Mouse (Mus musculus): ENCODE measurements around the gene Syt13. TPM values are rescaled to one million over a fixed set of nuclear protein-coding genes. Genes with fewer than 3 reads are reported as not detected.
A peak's percentile ranks its signal among the peaks of the same experiment; 100 is the strongest.

Syt13 gene
- total RNA-seq, 2 experiments from 2014 or later, result 1.1 to 3.9 TPM

DNA sequence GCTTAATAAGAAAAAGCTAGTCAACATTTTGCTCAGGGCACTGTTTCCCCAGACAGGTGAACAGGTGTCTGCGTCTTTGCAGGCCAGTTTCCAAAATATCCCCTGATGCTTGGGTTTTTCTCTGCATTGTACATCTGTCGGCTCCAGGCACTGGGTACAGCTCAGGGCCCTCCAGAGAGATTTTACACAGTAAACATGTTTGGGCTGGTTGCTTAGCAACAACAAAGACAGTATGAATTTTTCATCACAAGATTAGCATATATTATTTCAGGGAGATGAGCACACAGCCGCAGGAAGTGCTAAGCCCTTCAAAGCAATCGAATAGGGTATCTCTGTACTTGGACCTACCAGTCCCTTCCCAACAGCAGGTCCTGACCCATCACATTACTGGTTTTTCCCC lies 5.8 kb downstream of the Syt13 start:
- DNase-seq (ENCODE audit: low spot score in 2 of 2), result no peak

GRCm38 (mm10) chr2:92924677-92925259 lies 9.9 kb downstream of the Syt13 start:
- DNase-seq (ENCODE audit: low spot score in 2 of 2), result no peak

GRCm38 (mm10) chr2:92929696-92930095 lies 14.8 kb downstream of the Syt13 start:
- DNase-seq (ENCODE audit: low spot score in 2 of 2), result no peak

- DNase-seq (ENCODE audit: low spot score in 2 of 2), result no peak
Observed at GRCm38 (mm10) chr2:92931061-92931460, 16.2 kb downstream of the Syt13 start.

DNA sequence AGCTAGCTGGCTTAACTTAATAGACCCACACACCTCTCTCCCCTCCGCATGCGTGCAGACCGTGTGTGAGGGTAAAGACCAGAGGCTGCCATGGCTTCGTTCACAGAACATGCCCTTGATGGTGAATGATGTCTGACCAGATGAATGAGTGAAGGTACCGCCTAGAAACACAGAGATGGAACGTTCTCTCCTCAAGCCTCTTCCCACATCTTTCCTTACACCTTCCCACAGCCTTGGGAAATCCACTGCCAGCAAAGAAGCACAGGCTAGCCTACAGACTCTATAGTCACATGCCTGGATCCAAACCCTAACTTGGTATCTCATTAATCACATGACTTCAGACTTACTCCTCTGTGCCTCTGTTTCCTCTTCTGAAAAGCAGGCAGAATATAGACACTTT lies 18.5 kb downstream of the Syt13 start:
- DNase-seq (ENCODE audit: low spot score in 2 of 2), result no peak

DNA sequence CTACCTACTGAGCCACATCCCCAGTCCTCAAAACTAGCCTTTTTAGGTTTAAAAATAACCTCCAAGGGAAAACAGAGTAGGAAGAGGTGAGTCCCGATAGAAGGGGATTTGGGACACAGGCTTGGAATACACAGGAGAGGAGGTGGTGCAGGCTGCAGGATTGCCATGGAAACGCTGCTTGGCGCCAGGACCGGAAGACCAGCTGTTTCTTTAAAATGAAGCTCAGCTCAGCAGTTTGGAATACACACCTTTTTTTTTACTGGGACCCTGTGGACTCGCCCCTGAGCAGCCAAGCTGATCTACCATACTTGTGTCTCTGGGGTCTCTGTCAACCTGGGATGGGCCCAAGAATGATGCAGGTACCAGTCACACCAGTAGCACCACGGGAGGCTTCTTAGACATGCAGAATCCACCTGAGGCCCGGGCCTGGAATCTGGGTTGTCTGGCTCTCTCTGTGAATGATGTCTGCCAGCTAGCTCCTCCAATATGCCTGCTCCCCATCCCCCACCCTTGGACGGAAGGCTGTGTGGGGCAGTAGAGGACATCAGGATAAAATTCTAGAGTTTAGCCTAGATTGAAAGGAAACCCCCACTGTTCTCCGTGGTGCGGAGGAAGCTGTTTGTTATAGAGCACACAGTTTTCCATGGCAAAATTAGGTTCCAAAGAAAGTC lies 19.5 kb downstream of the Syt13 start:
- DNase-seq (ENCODE audit: low spot score in 2 of 2), result no peak

GRCm38 (mm10) chr2:92935483-92935882 lies 20.6 kb downstream of the Syt13 start:
- no peak for DNase-seq (ENCODE audit: low spot score in 2 of 2)

DNA sequence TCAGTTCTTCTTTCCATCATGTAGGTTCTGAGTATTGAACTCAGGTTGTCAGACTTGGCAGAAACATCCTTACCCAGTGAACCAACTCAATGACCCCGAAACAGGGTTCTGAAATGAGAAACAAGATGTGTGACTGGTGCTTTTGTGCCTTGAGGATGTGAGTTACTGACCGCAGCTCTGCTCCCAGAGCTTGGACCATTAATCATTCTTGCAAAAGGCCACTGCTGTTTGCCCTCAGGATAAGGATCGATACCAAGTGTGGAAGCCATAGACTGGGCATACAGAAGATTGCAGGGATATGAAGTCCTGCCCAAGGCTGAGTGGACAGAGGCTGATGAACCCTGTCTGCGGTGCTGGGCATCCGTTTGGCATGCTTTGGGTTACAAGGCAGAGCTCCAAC lies 23.2 kb downstream of the Syt13 start:
- DNase-seq (ENCODE audit: low spot score in 2 of 2), result no peak

- no peak for DNase-seq (ENCODE audit: low spot score in 2 of 2)
Observed at GRCm38 (mm10) chr2:92938827-92939226, 23.9 kb downstream of the Syt13 start.

- no peak for DNase-seq (ENCODE audit: low spot score in 2 of 2)
Observed at GRCm38 (mm10) chr2:92940963-92941362, 26.1 kb downstream of the Syt13 start.

- no peak for DNase-seq (ENCODE audit: low spot score in 2 of 2)
Observed at GRCm38 (mm10) chr2:92941463-92941862, 26.6 kb downstream of the Syt13 start.

DNA sequence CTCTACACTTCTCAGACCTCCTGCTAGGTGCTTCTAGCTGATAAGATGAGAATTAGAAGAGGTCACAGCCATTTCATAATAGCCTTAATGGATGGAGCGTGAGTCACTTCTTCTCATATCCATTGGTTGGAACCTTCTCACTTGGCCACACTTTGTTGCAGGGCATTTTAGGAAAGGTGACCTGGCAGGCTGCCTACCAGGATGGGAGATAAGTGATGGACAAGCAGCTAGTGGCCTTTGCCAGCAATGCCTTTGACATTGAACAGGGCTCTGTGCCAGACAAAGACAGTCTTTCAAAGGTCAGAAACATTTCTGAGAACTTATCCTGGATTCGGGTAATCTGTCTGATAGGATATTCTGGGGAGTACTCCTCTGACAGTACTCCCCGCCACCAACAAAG lies 28.5 kb downstream of the Syt13 start:
- no peak for DNase-seq (ENCODE audit: low spot score in 2 of 2)

GRCm38 (mm10) chr2:92944356-92944755 lies 29.5 kb downstream of the Syt13 start:
- no peak for DNase-seq (ENCODE audit: low spot score in 2 of 2)

DNA sequence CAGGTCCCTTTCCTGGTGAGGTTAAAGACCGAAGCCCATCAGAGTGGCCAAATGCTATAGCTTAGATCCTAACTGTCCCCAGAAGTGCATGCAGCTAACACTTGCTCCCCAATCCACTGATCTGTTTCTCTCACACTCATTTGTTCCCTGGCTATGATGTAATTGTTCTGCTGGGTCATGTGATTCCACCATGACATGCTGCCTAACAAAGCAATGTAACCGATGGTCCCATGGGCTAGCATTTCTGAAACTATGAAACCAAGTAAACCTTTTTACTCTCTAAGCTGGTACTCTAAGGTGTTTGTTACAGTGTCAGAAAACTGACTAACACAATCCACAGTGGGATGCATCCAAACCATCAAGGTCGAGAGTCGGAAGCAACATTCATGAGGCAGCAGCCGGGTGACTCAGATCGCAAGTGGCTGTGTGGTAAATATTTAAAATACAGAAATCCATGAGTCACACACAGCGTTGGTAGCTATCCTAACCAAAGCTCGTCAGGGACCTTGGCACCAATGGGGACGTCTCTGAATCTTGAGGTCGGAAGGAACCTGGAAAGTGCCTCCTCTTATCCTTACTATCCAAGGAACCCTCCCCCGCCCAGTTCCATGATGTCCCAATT lies 30.3 kb downstream of the Syt13 start:
- DNase-seq (ENCODE audit: low spot score in 2 of 2), result no peak

GRCm38 (mm10) chr2:92945824-92946598 lies 31.1 kb downstream of the Syt13 start:
- DNase-seq (ENCODE audit: low spot score in 2 of 2), result no peak

GRCm38 (mm10) chr2:92947981-92948698 lies 33.2 kb downstream of the Syt13 start:
- no peak for DNase-seq (ENCODE audit: low spot score in 2 of 2)

GRCm38 (mm10) chr2:92948699-92949300 lies 33.9 kb downstream of the Syt13 start:
- DNase-seq (ENCODE audit: low spot score in 2 of 2), result no peak

- no peak for DNase-seq (ENCODE audit: low spot score in 2 of 2)
Observed at GRCm38 (mm10) chr2:92949518-92949917, 34.6 kb downstream of the Syt13 start.

DNA sequence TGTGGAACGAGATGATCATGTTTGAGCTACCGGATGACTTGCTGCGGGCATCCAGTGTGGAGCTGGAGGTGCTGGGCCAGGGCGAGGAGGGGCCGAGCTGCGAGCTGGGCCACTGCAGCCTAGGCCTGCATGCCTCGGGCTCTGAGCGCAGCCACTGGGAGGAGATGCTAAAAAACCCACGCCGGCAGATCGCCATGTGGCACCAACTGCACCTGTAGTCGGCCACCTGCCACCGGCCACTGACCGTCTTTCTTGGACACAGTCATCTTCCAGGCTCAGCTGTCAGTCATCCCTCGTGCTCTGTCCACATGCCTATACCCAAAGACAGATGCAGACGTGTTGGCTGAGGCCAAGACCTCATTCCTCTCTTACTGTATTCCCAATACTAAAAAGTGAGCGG lies 38.6 kb downstream of the Syt13 start:
- DNase-seq (ENCODE audit: low spot score in 2 of 2), result no peak

DNA sequence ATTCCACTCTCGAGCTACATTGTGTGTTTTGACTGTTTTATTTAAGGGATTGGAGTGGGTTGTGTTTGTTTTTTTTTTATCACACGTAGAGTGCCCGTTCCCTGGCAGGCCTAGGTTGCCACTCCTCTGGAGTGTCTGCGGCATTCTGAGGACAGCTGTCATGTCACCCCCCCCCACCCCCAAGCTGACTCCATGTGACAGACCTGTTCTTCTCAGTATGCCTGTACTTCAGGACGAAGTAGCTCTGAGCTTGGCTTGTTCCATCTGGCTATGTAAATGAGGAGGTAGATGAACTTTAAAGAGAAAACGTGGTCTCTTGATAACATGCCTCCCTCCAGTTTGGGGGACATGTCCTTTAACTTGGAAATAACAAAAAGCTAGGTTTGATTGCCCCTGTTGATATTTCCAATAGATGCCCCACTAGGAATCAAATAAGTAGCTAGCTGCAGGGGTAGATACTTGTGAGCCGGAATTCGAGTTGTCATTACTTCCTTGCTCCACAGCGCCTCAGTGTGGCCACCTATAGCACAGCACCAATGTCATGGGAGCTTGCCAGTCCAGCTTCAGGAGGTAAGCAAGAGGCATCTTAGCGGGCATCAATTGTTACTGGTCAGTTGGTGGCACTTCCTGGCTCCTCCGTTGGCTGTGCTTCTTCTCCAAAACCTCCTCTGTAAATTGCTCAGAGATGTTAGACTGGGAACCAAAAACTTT lies 39.7 kb downstream of the Syt13 start:
- DNase-seq (ENCODE audit: low spot score in 2 of 2), result peak; percentile 33 to 57
